In genomic region chr19:46398401-46398800, GRCm38 (mm10) we compare ENCODE assay signal across 10 mouse cellular contexts. TPM values are rescaled to one million over a fixed set of nuclear protein-coding genes. Genes with fewer than 3 reads are reported as not detected.
DNase-seq lines count a peak whose midpoint lies in the region; ATAC-seq lines count a peak whose summit lies in the region.
"Had no signal": no experiment of that assay in that cellular context is flagged by ENCODE, and none has a peak within 500 bp of the region (broad histone marks: within the 10 kb centered on the region; RNA-seq: fewer than 3 reads in every experiment).

No protein-coding gene starts in this region.

- no peaks in the 10 kb centered on the region for H3K27me3 ChIP-seq in heart, embryonic 16.5 days (ENCODE audit: control insufficient read depth, insufficient read depth, low read length)
- no peaks in the 10 kb centered on the region for H3K27me3 ChIP-seq in embryonic facial prominence, embryonic 12.5 days
- no peaks in the 10 kb centered on the region for H3K27me3 ChIP-seq in hindbrain, embryonic 16.5 days (replicated peaks; ENCODE audit: control insufficient read depth, insufficient read depth, low read length)
- no peaks in the 10 kb centered on the region for H3K27me3 ChIP-seq in midbrain, embryonic 14.5 days (ENCODE audit: control insufficient read depth, insufficient read depth, low read length)

- WGBS in heart, embryonic 16.5 days = 35% methylated on average over 3 of the region's 3 CpGs
- WGBS in embryonic facial prominence, embryonic 12.5 days = 31% methylated on average over 3 of the region's 3 CpGs
- WGBS in hindbrain, embryonic 16.5 days = 38% methylated on average over 3 of the region's 3 CpGs
- 27% methylated on average over 3 of the region's 3 CpGs for WGBS in midbrain, embryonic 14.5 days

- peaks cover 9% of the 10 kb centered on the region for H3K36me3 ChIP-seq in heart, embryonic 16.5 days (ENCODE audit: control insufficient read depth, insufficient read depth)
- peaks cover 13% of the 10 kb centered on the region for H3K36me3 ChIP-seq in embryonic facial prominence, embryonic 12.5 days
- H3K36me3 ChIP-seq in hindbrain, embryonic 16.5 days (ENCODE audit: control insufficient read depth, insufficient read depth, low read length) = peaks cover 5% of the 10 kb centered on the region
- H3K36me3 ChIP-seq in midbrain, embryonic 14.5 days (ENCODE audit: control insufficient read depth, insufficient read depth, low read length) = peaks cover 15% of the 10 kb centered on the region

- no peak overlapping the region for H3K27ac ChIP-seq in heart, embryonic 16.5 days (ENCODE audit: low read length)
- H3K27ac ChIP-seq in embryonic facial prominence, embryonic 12.5 days = no peak overlapping the region
- no peak overlapping the region for H3K27ac ChIP-seq in hindbrain, embryonic 16.5 days (ENCODE audit: low read depth, low read length)
- H3K27ac ChIP-seq in midbrain, embryonic 14.5 days (replicated peaks; ENCODE audit: low read depth, low read length) = no peak overlapping the region

- H3K9me3 ChIP-seq in heart, embryonic 16.5 days (replicated peaks; ENCODE audit: control insufficient read depth, low read length) = no peaks in the 10 kb centered on the region
- H3K9me3 ChIP-seq in embryonic facial prominence, embryonic 12.5 days = no peaks in the 10 kb centered on the region
- H3K9me3 ChIP-seq in hindbrain, embryonic 16.5 days (ENCODE audit: control insufficient read depth, low read length) = no peaks in the 10 kb centered on the region
- no peaks in the 10 kb centered on the region for H3K9me3 ChIP-seq in midbrain, embryonic 14.5 days (ENCODE audit: control insufficient read depth, low read length)

- H3K9ac ChIP-seq in heart, embryonic 16.5 days (ENCODE audit: low read length) = peak overlapping the region; percentile 93
- peak overlapping the region; percentile 66 for H3K9ac ChIP-seq in embryonic facial prominence, embryonic 12.5 days
- H3K9ac ChIP-seq in hindbrain, embryonic 16.5 days (ENCODE audit: low read depth, low read length) = peak overlapping the region; percentile 91
- peak overlapping the region; percentile 39; the same call in 1 of the 2 replicates for H3K9ac ChIP-seq in midbrain, embryonic 14.5 days (replicated peaks; ENCODE audit: low read length)

- DNase-seq in heart, adult 9 months (ENCODE audit: low spot score in 2 of 2) = no peak
- no peak for DNase-seq in midbrain, embryonic 14.5 days
- no peak for DNase-seq in thymus, postnatal 10 days (ENCODE audit: low spot score in 2 of 2)
- no peak for DNase-seq in gastrocnemius, adult 18-20 months (ENCODE audit: low spot score)
- DNase-seq in urinary bladder, adult 2 months (ENCODE audit: low spot score) = no peak
- DNase-seq: cerebellum, postnatal 36 days; thymus, postnatal 4 days had no signal

- H3K4me1 ChIP-seq in heart, embryonic 16.5 days (ENCODE audit: control insufficient read depth, insufficient read depth, low read length) = peaks cover 39% of the 10 kb centered on the region
- peaks cover 42% of the 10 kb centered on the region for H3K4me1 ChIP-seq in embryonic facial prominence, embryonic 12.5 days
- H3K4me1 ChIP-seq in hindbrain, embryonic 16.5 days (ENCODE audit: control insufficient read depth, insufficient read depth, low read depth, low read length) = peaks cover 33% of the 10 kb centered on the region
- peaks cover 38% of the 10 kb centered on the region for H3K4me1 ChIP-seq in midbrain, embryonic 14.5 days (ENCODE audit: control insufficient read depth, insufficient read depth, low read length)

- H3K4me3 ChIP-seq in heart, embryonic 16.5 days (ENCODE audit: low read length) = peak overlapping the region; percentile 98
- H3K4me3 ChIP-seq in embryonic facial prominence, embryonic 12.5 days = peak overlapping the region; percentile 59
- H3K4me3 ChIP-seq in hindbrain, embryonic 16.5 days (ENCODE audit: low read length) = peak overlapping the region; percentile 93
- peak overlapping the region; percentile 66 for H3K4me3 ChIP-seq in midbrain, embryonic 14.5 days (replicated peaks; ENCODE audit: low read depth, low read length)

- no peak for ATAC-seq in heart, embryonic 16.5 days (replicated peaks; ENCODE audit: extremely low read depth, insufficient read depth, low FRiP score)
- ATAC-seq in embryonic facial prominence, embryonic 12.5 days (ENCODE audit: insufficient number of reproducible peaks, insufficient read depth, low FRiP score, low TSS enrichment) = no peak
- ATAC-seq in hindbrain, embryonic 16.5 days = no peak
- no peak for ATAC-seq in midbrain, embryonic 14.5 days (ENCODE audit: low FRiP score, low TSS enrichment)

- peak overlapping the region; percentile 92 for H3K4me2 ChIP-seq in heart, embryonic 16.5 days (ENCODE audit: low read depth, low read length)
- peak overlapping the region; percentile 83 for H3K4me2 ChIP-seq in embryonic facial prominence, embryonic 12.5 days (replicated peaks)
- peak overlapping the region; percentile 92 for H3K4me2 ChIP-seq in hindbrain, embryonic 16.5 days (ENCODE audit: low read length)
- H3K4me2 ChIP-seq in midbrain, embryonic 14.5 days (ENCODE audit: low read length) = peak overlapping the region; percentile 82

RNA-seq across cellular contexts. Expression of gene Sufu, which starts 1.7 kb away (rescaled TPM):
- polyA plus RNA-seq in heart, embryonic 16.5 days (2015; fragmentation: Nextera tagmentation; extraction: Ambion mirVana) = 17.6 and 18.8 TPM in 2 replicates
- polyA plus RNA-seq in embryonic facial prominence, embryonic 12.5 days (2016; fragmentation: Nextera tagmentation; extraction: Ambion mirVana) = 44.9 and 47.6 TPM in 2 replicates
- polyA plus RNA-seq in hindbrain, embryonic 16.5 days (2015; fragmentation: Nextera tagmentation; extraction: Ambion mirVana) = 19.8 and 24.2 TPM in 2 replicates
- polyA plus RNA-seq in midbrain, embryonic 14.5 days (2014; fragmentation: Nextera tagmentation; extraction: Ambion mirVana) = 22.0 and 29.1 TPM in 2 replicates
- 1 to 10 TPM; 5.0 to 5.4 TPM for total RNA-seq in gastrocnemius, adult 18-20 months (2021)
- polyA plus RNA-seq in urinary bladder, adult 2 months (2012; rRNA removed) = 15.5 and 19.7 TPM in 2 replicates

RNA-seq across cellular contexts. Expression of gene Actr1a, which starts 2.9 kb away (rescaled TPM):
- polyA plus RNA-seq in heart, embryonic 16.5 days (2015; fragmentation: Nextera tagmentation; extraction: Ambion mirVana) = 126 and 130 TPM in 2 replicates
- 157 and 161 TPM in 2 replicates for polyA plus RNA-seq in embryonic facial prominence, embryonic 12.5 days (2016; fragmentation: Nextera tagmentation; extraction: Ambion mirVana)
- 351 and 369 TPM in 2 replicates for polyA plus RNA-seq in hindbrain, embryonic 16.5 days (2015; fragmentation: Nextera tagmentation; extraction: Ambion mirVana)
- polyA plus RNA-seq in midbrain, embryonic 14.5 days (2014; fragmentation: Nextera tagmentation; extraction: Ambion mirVana) = 320 and 379 TPM in 2 replicates
- total RNA-seq in gastrocnemius, adult 18-20 months (2021) = 10 to 100 TPM; 51.8 to 57.1 TPM
- 99.3 and 101 TPM in 2 replicates for polyA plus RNA-seq in urinary bladder, adult 2 months (2012; rRNA removed)

RNA-seq across cellular contexts. Expression of gene 2310034G01Rik, which starts 48.3 kb away (rescaled TPM):
- 1.1 and 1.2 TPM in 2 replicates for polyA plus RNA-seq in heart, embryonic 16.5 days (2015; fragmentation: Nextera tagmentation; extraction: Ambion mirVana)
- polyA plus RNA-seq in embryonic facial prominence, embryonic 12.5 days (2016; fragmentation: Nextera tagmentation; extraction: Ambion mirVana) = 2.2 and 2.3 TPM in 2 replicates
- 2.4 TPM in 2 replicates for polyA plus RNA-seq in hindbrain, embryonic 16.5 days (2015; fragmentation: Nextera tagmentation; extraction: Ambion mirVana)
- polyA plus RNA-seq in midbrain, embryonic 14.5 days (2014; fragmentation: Nextera tagmentation; extraction: Ambion mirVana) = 2.8 and 3.1 TPM in 2 replicates
- total RNA-seq in gastrocnemius, adult 18-20 months (2021) = under 1 TPM; 0.27 to 0.43 TPM
- 2.4 and 3.0 TPM in 2 replicates for polyA plus RNA-seq in urinary bladder, adult 2 months (2012; rRNA removed)

RNA-seq across cellular contexts. Expression of gene Mfsd13a, which starts 57.5 kb away (rescaled TPM):
- 6.0 TPM in 2 replicates for polyA plus RNA-seq in heart, embryonic 16.5 days (2015; fragmentation: Nextera tagmentation; extraction: Ambion mirVana)
- 4.4 and 4.6 TPM in 2 replicates for polyA plus RNA-seq in embryonic facial prominence, embryonic 12.5 days (2016; fragmentation: Nextera tagmentation; extraction: Ambion mirVana)
- polyA plus RNA-seq in hindbrain, embryonic 16.5 days (2015; fragmentation: Nextera tagmentation; extraction: Ambion mirVana) = 13.0 and 13.4 TPM in 2 replicates
- 7.2 and 7.7 TPM in 2 replicates for polyA plus RNA-seq in midbrain, embryonic 14.5 days (2014; fragmentation: Nextera tagmentation; extraction: Ambion mirVana)
- 1 to 10 TPM; 1.6 to 1.9 TPM for total RNA-seq in gastrocnemius, adult 18-20 months (2021)
- polyA plus RNA-seq in urinary bladder, adult 2 months (2012; rRNA removed) = 4.8 and 5.2 TPM in 2 replicates

RNA-seq across cellular contexts. Expression of gene Cuedc2, which starts 59.9 kb away (rescaled TPM):
- 142 and 150 TPM in 2 replicates for polyA plus RNA-seq in heart, embryonic 16.5 days (2015; fragmentation: Nextera tagmentation; extraction: Ambion mirVana)
- polyA plus RNA-seq in embryonic facial prominence, embryonic 12.5 days (2016; fragmentation: Nextera tagmentation; extraction: Ambion mirVana) = 207 TPM in 2 replicates
- polyA plus RNA-seq in hindbrain, embryonic 16.5 days (2015; fragmentation: Nextera tagmentation; extraction: Ambion mirVana) = 343 and 362 TPM in 2 replicates
- 300 and 307 TPM in 2 replicates for polyA plus RNA-seq in midbrain, embryonic 14.5 days (2014; fragmentation: Nextera tagmentation; extraction: Ambion mirVana)
- total RNA-seq in gastrocnemius, adult 18-20 months (2021) = 10 to 100 TPM; 59.8 to 65.7 TPM
- 114 and 120 TPM in 2 replicates for polyA plus RNA-seq in urinary bladder, adult 2 months (2012; rRNA removed)

Comparison
In these comparisons a context has a peak if more than half of its experiments do, and no peak if none do; other contexts are left out.
1. H3K9ac ChIP-seq: peak in every context shown above with its lines; median percentile 93 in heart, embryonic 16.5 days; 91 in hindbrain, embryonic 16.5 days; 66 in embryonic facial prominence, embryonic 12.5 days; 39 in midbrain, embryonic 14.5 days.